Mouse (Mus musculus) olfactory bulb, adult 2 months (tissue): Measurements from ENCODE around the gene Bud13. TPM values are rescaled to one million over a fixed set of nuclear protein-coding genes. Genes with fewer than 3 reads are reported as not detected.

Source experiments
- H3K27ac ChIP-seq: fragments of 200-500 bp; 2 replicates; pipeline ENCODE4 v1.5.1; 2012; ENCODE audit warnings: low read depth, low read length; ENCODE audit not compliant: insufficient read depth
- H3K4me1 ChIP-seq: fragments of 200-500 bp; 2 replicates; pipeline ENCODE4 v1.6.1; 2012; ENCODE audit warnings: low read length; ENCODE audit not compliant: control insufficient read depth, insufficient read depth
- H3K4me3 ChIP-seq: fragments of 200-500 bp; 2 replicates; pipeline ENCODE4 v1.5.1; 2012; ENCODE audit warnings: mild to moderate bottlenecking, low read depth, low read length, moderate library complexity; ENCODE audit not compliant: insufficient read depth
- CTCF ChIP-seq: fragments of 200-500 bp; IDR thresholded peaks from 2 replicates; pipeline ENCODE4 v1.5.1; 2012; ENCODE audit warnings: low read depth, mild to moderate bottlenecking, low read length, moderate library complexity; ENCODE audit not compliant: insufficient read depth
- POLR2A ChIP-seq: fragments of 200-500 bp; IDR thresholded peaks from 2 replicates; pipeline ENCODE4 v1.6.1; 2012; ENCODE audit warnings: mild to moderate bottlenecking, low read depth, low read length, moderate library complexity; ENCODE audit not compliant: insufficient read depth
- WGBS: fragments of 180-500 bp; shearing (Covaris S2); methylation state at CpG from one replicate; pipeline ENCODE4 v1.1.7; 2018; 5-methylcytosine and 5-hydroxymethylcytosine counted together
- polyA plus RNA-seq: library from polyadenylated mRNA; stranded (reverse); fragments of >200 nt; gene quantifications from 2 replicates; pipeline ENCODE4 v1.2.4, GENCODE M21; 2012; ENCODE audit warnings: low replicate concordance; ENCODE audit not compliant: missing spikeins, insufficient read depth, insufficient read length

Gene Bud13
- polyA plus RNA-seq, 1 experiment, result not detected

- Histone ChIP-seq H3K4me1 (peaks cover 10% of the 10 kb centered on the region), H3K4me3 (no peak overlapping the region), H3K27ac (no peak overlapping the region)
- TF ChIP-seq POLR2A (no peak), CTCF (no peak)
- WGBS, result 83% methylated on average over 4 of the region's 4 CpGs
These were observed 56.3 kb downstream of the Bud13 start for GRCm38 (mm10) chr9:46339051-46339652.

GRCm38 (mm10) chr9:46345887-46346665, 63.3 kb downstream of the Bud13 start:
- TF ChIP-seq CTCF, result no peak
- TF ChIP-seq POLR2A, result no peak
- Histone ChIP-seq H3K4me3 (no peak overlapping the region), H3K27ac (no peak overlapping the region), H3K4me1 (peaks cover 8% of the 10 kb centered on the region)
- 88% methylated on average over 4 of the region's 4 CpGs for WGBS

Other genes with a start within 250 kb of the Bud13 start
- not detected in 2 replicates for gene Apoa1, start 54.4 kb upstream of the Bud13 start, polyA plus RNA-seq
- not detected in 2 replicates for gene Apoc3, start 47.4 kb upstream of the Bud13 start, polyA plus RNA-seq
- gene Apoa4, start 42.3 kb upstream of the Bud13 start, polyA plus RNA-seq, result not detected in 2 replicates
- gene Apoa5, start 14.4 kb upstream of the Bud13 start, polyA plus RNA-seq, result not detected in 2 replicates
- not detected in 2 replicates for gene Zpr1, start 9.9 kb upstream of the Bud13 start, polyA plus RNA-seq
- gene 4931429L15Rik, start 37.0 kb downstream of the Bud13 start, polyA plus RNA-seq, result not detected in 2 replicates